Comparison of ENCODE assay signal across 11 mouse cellular contexts in the genomic region with DNA sequence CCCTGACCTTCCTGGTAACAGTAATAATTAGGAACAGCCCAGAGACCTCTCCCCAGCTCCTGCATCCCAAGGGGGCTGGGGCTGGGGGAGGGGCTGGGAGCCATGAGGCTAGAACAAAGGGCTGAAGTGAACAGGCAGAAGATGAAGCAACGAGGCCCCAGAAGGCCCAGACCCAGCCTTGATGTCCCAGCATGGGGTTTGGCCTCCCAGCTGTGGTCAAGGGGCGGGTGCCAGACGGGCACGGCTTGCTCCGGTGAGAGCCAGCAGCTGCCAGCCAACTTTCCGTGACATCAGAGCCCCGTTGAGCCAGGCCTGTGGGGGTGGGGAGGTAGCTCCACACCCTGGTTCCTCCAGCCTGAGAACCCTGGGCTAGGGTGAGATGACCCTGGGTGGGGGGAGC. TPM values are rescaled to one million over a fixed set of nuclear protein-coding genes. Genes with fewer than 3 reads are reported as not detected.
A peak's percentile ranks its signal among the peaks of the same experiment; 100 is the strongest.
DNase-seq lines count a peak whose midpoint lies in the region; ATAC-seq lines count a peak whose summit lies in the region.
"Had no signal": no experiment of that assay in that cellular context is flagged by ENCODE, and none has a peak within 500 bp of the region (broad histone marks: within the 10 kb centered on the region; RNA-seq: fewer than 3 reads in every experiment).

No protein-coding gene starts in this region.

- H3K27ac ChIP-seq in kidney, embryonic 16.5 days (ENCODE audit: low read length), result no peak overlapping the region
- H3K27ac ChIP-seq in heart, embryonic 10.5 days, result peak overlapping the region; percentile 64
- no peak overlapping the region for H3K27ac ChIP-seq in limb, embryonic 15.5 days
- no peak overlapping the region for H3K27ac ChIP-seq in forebrain, embryonic 13.5 days
- H3K27ac ChIP-seq: kidney, postnatal 0 days had no signal

- no peaks in the 10 kb centered on the region for H3K36me3 ChIP-seq in kidney, embryonic 16.5 days (ENCODE audit: insufficient read depth, low read length)
- H3K36me3 ChIP-seq in heart, embryonic 10.5 days, result no peaks in the 10 kb centered on the region
- no peaks in the 10 kb centered on the region for H3K36me3 ChIP-seq in limb, embryonic 15.5 days
- no peaks in the 10 kb centered on the region for H3K36me3 ChIP-seq in forebrain, embryonic 13.5 days (ENCODE audit: poor library complexity, severe bottlenecking)

- no peak overlapping the region for H3K4me2 ChIP-seq in kidney, embryonic 16.5 days (replicated peaks; ENCODE audit: low read depth, low read length)
- no peak overlapping the region for H3K4me2 ChIP-seq in limb, embryonic 15.5 days
- no peak overlapping the region for H3K4me2 ChIP-seq in forebrain, embryonic 13.5 days

- H3K27me3 ChIP-seq in kidney, embryonic 16.5 days (ENCODE audit: insufficient read depth, low read length), result no peaks in the 10 kb centered on the region
- H3K27me3 ChIP-seq in heart, embryonic 10.5 days (ENCODE audit: insufficient read depth, poor library complexity, severe bottlenecking), result peaks cover 2% of the 10 kb centered on the region; the same call in 1 of the 2 replicates
- H3K27me3 ChIP-seq in limb, embryonic 15.5 days, result no peaks in the 10 kb centered on the region
- no peaks in the 10 kb centered on the region for H3K27me3 ChIP-seq in forebrain, embryonic 13.5 days

- H3K9me3 ChIP-seq in kidney, embryonic 16.5 days (ENCODE audit: low read length), result no peaks in the 10 kb centered on the region
- H3K9me3 ChIP-seq in heart, embryonic 10.5 days, result no peaks in the 10 kb centered on the region
- H3K9me3 ChIP-seq in limb, embryonic 15.5 days, result no peaks in the 10 kb centered on the region
- H3K9me3 ChIP-seq in forebrain, embryonic 13.5 days (replicated peaks), result no peaks in the 10 kb centered on the region

- peak; percentile 27 for DNase-seq in kidney, adult 11 months
- DNase-seq in adrenal gland, adult 8-10 months, result peak; percentile 70
- no peak for DNase-seq in heart, embryonic 10.5 days (ENCODE audit: low spot score)
- no peak for DNase-seq in left cerebral cortex, adult 9 months (ENCODE audit: low spot score in 2 of 2)

- 49% methylated on average over 7 of the region's 7 CpGs for WGBS in kidney, embryonic 16.5 days
- WGBS in heart, embryonic 10.5 days, result 18% methylated on average over 7 of the region's 7 CpGs
- 24% methylated on average over 7 of the region's 7 CpGs for WGBS in limb, embryonic 15.5 days
- 44% methylated on average over 7 of the region's 7 CpGs for WGBS in forebrain, embryonic 13.5 days

- H3K4me3 ChIP-seq in kidney, embryonic 16.5 days (ENCODE audit: low read length), result no peak overlapping the region
- H3K4me3 ChIP-seq in heart, embryonic 10.5 days, result no peak overlapping the region
- H3K4me3 ChIP-seq in limb, embryonic 15.5 days, result no peak overlapping the region
- no peak overlapping the region for H3K4me3 ChIP-seq in forebrain, embryonic 13.5 days

- H3K9ac ChIP-seq in kidney, embryonic 16.5 days (replicated peaks; ENCODE audit: low read length), result no peak overlapping the region
- no peak overlapping the region for H3K9ac ChIP-seq in limb, embryonic 15.5 days
- H3K9ac ChIP-seq in forebrain, embryonic 13.5 days, result no peak overlapping the region

- no peak for ATAC-seq in kidney, embryonic 16.5 days (ENCODE audit: low FRiP score, low TSS enrichment)
- peak; percentile 30; the same call in 1 of the 2 replicates for ATAC-seq in limb, embryonic 15.5 days (ENCODE audit: insufficient number of reproducible peaks, low FRiP score, low TSS enrichment, low read depth)
- ATAC-seq in megakaryocyte, adult 5-6 weeks (ENCODE audit: poor library complexity, severe bottlenecking), result no peak
- no peak for ATAC-seq in forebrain, embryonic 13.5 days

- H3K4me1 ChIP-seq in kidney, embryonic 16.5 days (ENCODE audit: insufficient read depth, low read length), result no peaks in the 10 kb centered on the region
- H3K4me1 ChIP-seq in heart, embryonic 10.5 days, result peaks cover 17% of the 10 kb centered on the region
- H3K4me1 ChIP-seq in limb, embryonic 15.5 days, result peaks cover 21% of the 10 kb centered on the region
- no peaks in the 10 kb centered on the region for H3K4me1 ChIP-seq in forebrain, embryonic 13.5 days

RNA-seq across cellular contexts. Expression of a gene that starts 7.3 kb away (rescaled TPM):
- polyA plus RNA-seq in kidney, embryonic 16.5 days (2015; fragmentation: Nextera tagmentation; extraction: Ambion mirVana), result not detected in 2 replicates
- not detected for total RNA-seq in adrenal gland, adult 8-10 months (2022)
- not detected in 2 replicates for polyA plus RNA-seq in heart, embryonic 10.5 days (2016; fragmentation: Nextera tagmentation; extraction: Ambion mirVana)
- polyA plus RNA-seq in limb, embryonic 15.5 days (2015; fragmentation: Nextera tagmentation; extraction: Ambion mirVana), result not detected in 2 replicates
- not detected in 2 replicates for total RNA-seq in megakaryocyte, adult 5-6 weeks (2015)
- not detected in 2 replicates for total RNA-seq in megakaryocyte, adult 5-6 weeks (2017)
- polyA plus RNA-seq in forebrain, embryonic 13.5 days (2015; fragmentation: Nextera tagmentation; extraction: Ambion mirVana), result not detected in 2 replicates
- total RNA-seq: ES-E14 had no signal
- polyA plus RNA-seq: kidney, postnatal 0 days; testis, adult 2 months had no signal

Comparison
In these comparisons a context has a peak if more than half of its experiments do, and no peak if none do; other contexts are left out.
1. DNase-seq: peak in kidney, adult 11 months (single experiment) and adrenal gland, adult 8-10 months (single experiment); none in heart, embryonic 10.5 days (single experiment) and left cerebral cortex, adult 9 months (0 of 2).